Mouse (Mus musculus) lung, postnatal 0 days (tissue): ENCODE data around the gene Tvp23a. TPM values are rescaled to one million over a fixed set of nuclear protein-coding genes. Genes with fewer than 3 reads are reported as not detected.

Experiments
- ATAC-seq: fragments of 200-750 bp; cut with Nextera tagmentation; 2 replicates; pipeline ENCODE4 v1.8.0; 2017; ENCODE audit warnings: moderate library complexity
- DNase-seq: peaks from one replicate; pipeline ENCODE4 v3.0.0-alpha.2; 2016; ENCODE audit warnings: low spot score
- H3K27ac ChIP-seq: fragments of 300-500 bp; sonication (generic); 2 replicates; pipeline ENCODE4 v1.5.1; 2014; ENCODE audit warnings: antibody characterized with exemption, mild to moderate bottlenecking, low read length, mixed read lengths
- H3K27me3 ChIP-seq: fragments of 300-500 bp; sonication (generic); replicated peaks from 2 replicates; pipeline ENCODE4 v1.6.1; 2014; ENCODE audit warnings: low read length, mixed read lengths; ENCODE audit not compliant: insufficient read depth
- H3K36me3 ChIP-seq: fragments of 300-500 bp; sonication (generic); 2 replicates; pipeline ENCODE4 v1.6.1; 2014; ENCODE audit warnings: low read length, mixed read lengths; ENCODE audit not compliant: insufficient read depth
- H3K4me1 ChIP-seq: fragments of 300-500 bp; sonication (generic); 2 replicates; pipeline ENCODE4 v1.6.1; 2014; ENCODE audit warnings: antibody characterized with exemption, low read depth, low read length, mixed read lengths; ENCODE audit not compliant: insufficient read depth
- H3K4me2 ChIP-seq: fragments of 300-500 bp; sonication (generic); replicated peaks from 2 replicates; pipeline ENCODE4 v1.6.1; 2014; ENCODE audit warnings: low read depth, mild to moderate bottlenecking, low read length, moderate library complexity, mixed read lengths
- H3K4me3 ChIP-seq: fragments of 300-500 bp; sonication (generic); 2 replicates; pipeline ENCODE4 v1.5.1; 2014; ENCODE audit warnings: low read depth, low read length
- H3K9ac ChIP-seq: fragments of 300-500 bp; sonication (generic); replicated peaks from 2 replicates; pipeline ENCODE4 v1.6.1; 2014; ENCODE audit warnings: low read depth, mild to moderate bottlenecking
- H3K9me3 ChIP-seq: fragments of 300-500 bp; sonication (generic); 2 replicates; pipeline ENCODE4 v1.6.1; 2016; ENCODE audit warnings: low read length, mixed read lengths
- CTCF ChIP-seq: IDR thresholded peaks from 2 replicates; pipeline ENCODE4 v1.5.1; 2016; ENCODE audit warnings: antibody characterized with exemption, mild to moderate bottlenecking
- EP300 ChIP-seq: IDR thresholded peaks from 2 replicates; pipeline ENCODE4 v1.6.1; 2016; ENCODE audit warnings: antibody characterized with exemption, mild to moderate bottlenecking, control low read depth
- WGBS: fragments of 180-500 bp; shearing (Covaris S2); extraction: QIAGEN DNeasy Blood & Tissue Kit; methylation state at CpG from one replicate; pipeline ENCODE4 v1.1.7; 2014; 5-methylcytosine and 5-hydroxymethylcytosine counted together
- polyA plus RNA-seq: library from polyadenylated mRNA; unstranded; fragments of >200 nt; fragmentation: Nextera tagmentation; extraction: Ambion mirVana; gene quantifications from 2 replicates; pipeline ENCODE4 v1.2.1, GENCODE M21; 2015

Tvp23a gene
- polyA plus RNA-seq = 1.6 and 1.7 TPM in 2 replicates

DNA sequence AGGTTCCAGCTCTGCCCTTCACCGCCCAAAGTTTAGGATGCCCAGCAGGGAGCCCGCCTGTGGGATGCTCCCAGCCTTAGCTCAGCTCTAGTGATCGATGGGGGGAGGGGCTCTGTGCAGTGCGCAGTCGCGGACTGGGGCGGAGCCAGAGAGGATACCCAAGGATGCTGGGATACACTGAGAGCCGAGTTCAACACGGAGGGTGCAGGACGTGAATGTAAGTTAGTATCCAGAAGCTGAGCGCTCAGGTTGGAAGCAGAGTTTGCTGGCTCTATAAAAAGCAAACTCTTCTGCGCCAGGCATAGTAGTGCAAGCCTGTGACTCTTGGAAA is at the start of gene Tvp23a:
Gene Tvp23a, minus strand, starts transcription at position 99 of the 331 bp plus-strand sequence.
- ATAC-seq (peak; percentile 46; the same call in 1 of the 2 replicates), DNase-seq (peak; percentile 56)
- Histone ChIP-seq H3K4me2 (peak within 1 kb of the TSS; percentile 33), H3K4me1 (peaks cover 10% of the 10 kb centered on the region; the same call in 1 of the 2 replicates), H3K4me3 (no peak within 1 kb of the TSS), H3K27me3 (no peaks in the 10 kb centered on the region), H3K9ac (no peak within 1 kb of the TSS), H3K9me3 (no peaks in the 10 kb centered on the region), H3K27ac (no peak within 1 kb of the TSS), H3K36me3 (no peaks in the 10 kb centered on the region)
- no peak for TF ChIP-seq CTCF
- no peak for TF ChIP-seq EP300
- WGBS = 13% methylated on average over 12 of the region's 12 CpGs

DNA sequence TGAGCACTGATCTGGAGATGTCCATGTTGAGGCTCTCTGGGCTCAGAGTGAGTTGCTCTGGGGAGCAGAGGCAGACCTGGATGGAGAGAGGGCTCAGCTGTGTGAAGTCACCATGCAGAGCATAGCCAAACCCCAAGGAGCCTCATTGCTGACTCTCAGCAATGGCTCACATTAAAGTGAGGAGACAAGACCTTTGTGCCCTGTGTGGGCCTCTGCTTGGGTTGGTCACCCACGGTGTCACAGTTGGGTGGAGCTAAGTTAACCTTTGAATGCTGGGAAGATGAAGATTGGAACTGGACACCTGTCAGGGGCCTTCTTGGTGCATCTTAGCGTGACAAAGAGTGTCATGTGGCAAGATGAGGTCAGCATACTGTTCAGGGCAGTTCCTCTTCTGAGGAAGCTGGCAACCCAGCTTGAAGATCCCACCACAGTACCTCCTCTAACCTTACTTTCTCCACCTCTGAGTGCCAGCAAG is 48.7 kb upstream of the Tvp23a start:
- no peak for ATAC-seq
- DNase-seq = no peak
- H3K9me3 ChIP-seq = no peaks in the 10 kb centered on the region
- no peaks in the 10 kb centered on the region for H3K4me1 ChIP-seq
- H3K4me3 ChIP-seq = no peak overlapping the region
- H3K36me3 ChIP-seq = no peaks in the 10 kb centered on the region
- H3K9ac ChIP-seq = no peak overlapping the region
- H3K27me3 ChIP-seq = no peaks in the 10 kb centered on the region
- no peak overlapping the region for H3K27ac ChIP-seq
- WGBS = 54% methylated on average over 2 of the region's 2 CpGs
- TF ChIP-seq EP300 = no peak
- TF ChIP-seq CTCF = no peak
- no peak overlapping the region for H3K4me2 ChIP-seq

DNA sequence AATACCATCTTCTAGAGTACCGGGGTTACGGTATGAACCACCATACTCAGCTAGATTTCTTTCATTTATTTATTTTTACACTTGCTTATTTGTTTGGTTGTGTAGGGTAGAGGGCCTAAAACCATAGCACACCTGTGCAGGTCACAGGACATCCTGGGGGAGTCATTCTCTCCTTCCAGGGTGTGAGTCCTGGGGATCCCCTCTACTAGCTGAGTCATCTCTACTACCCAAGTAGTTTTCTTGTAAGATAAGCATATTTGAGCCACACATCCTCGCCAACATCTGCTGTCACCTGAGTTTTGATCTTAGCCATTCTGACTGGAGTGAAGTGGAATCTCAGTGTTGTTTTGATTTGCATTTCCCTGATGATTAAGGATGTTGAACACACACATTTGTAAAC is 45.4 kb upstream of the Tvp23a start:
- Histone ChIP-seq H3K4me3 (no peak overlapping the region), H3K9me3 (no peaks in the 10 kb centered on the region), H3K27ac (no peak overlapping the region), H3K36me3 (no peaks in the 10 kb centered on the region), H3K4me2 (no peak overlapping the region), H3K9ac (no peak overlapping the region), H3K27me3 (no peaks in the 10 kb centered on the region), H3K4me1 (no peaks in the 10 kb centered on the region)
- DNase-seq = no peak
- ATAC-seq = no peak
- WGBS = 76% methylated on average over 3 of the region's 3 CpGs
- no peak for TF ChIP-seq EP300

DNA sequence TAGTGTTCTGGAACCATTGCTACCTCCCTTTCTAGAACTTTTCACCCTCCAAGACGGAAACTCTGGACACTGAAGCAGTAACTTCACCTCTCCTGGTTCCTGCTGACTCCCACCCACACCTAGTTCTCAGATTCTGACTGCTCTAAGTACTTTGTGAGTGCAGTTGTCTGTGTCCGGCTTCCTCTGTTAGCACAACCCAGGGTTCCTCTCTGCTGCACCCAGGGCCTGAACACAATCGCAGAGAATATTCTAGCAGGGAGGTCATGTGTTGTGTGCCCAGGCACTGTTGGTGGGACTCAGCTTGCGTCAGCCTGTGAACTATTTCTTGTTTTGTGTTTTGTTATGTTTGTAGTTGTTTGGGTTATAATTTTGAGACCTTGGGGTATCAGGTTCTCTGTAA is 44.6 kb upstream of the Tvp23a start:
- Histone ChIP-seq H3K9ac (no peak overlapping the region), H3K4me1 (no peaks in the 10 kb centered on the region), H3K9me3 (no peaks in the 10 kb centered on the region), H3K27me3 (no peaks in the 10 kb centered on the region), H3K36me3 (no peaks in the 10 kb centered on the region), H3K4me2 (no peak overlapping the region), H3K27ac (no peak overlapping the region), H3K4me3 (no peak overlapping the region)
- ATAC-seq = no peak
- TF ChIP-seq EP300 = no peak
- WGBS = 74% methylated on average over 4 of the region's 4 CpGs
- no peak for DNase-seq

- TF ChIP-seq EP300 (no peak), CTCF (no peak)
- Histone ChIP-seq H3K9me3 (no peaks in the 10 kb centered on the region), H3K4me1 (no peaks in the 10 kb centered on the region), H3K4me3 (no peak overlapping the region), H3K4me2 (no peak overlapping the region), H3K27me3 (no peaks in the 10 kb centered on the region), H3K36me3 (no peaks in the 10 kb centered on the region), H3K9ac (no peak overlapping the region), H3K27ac (no peak overlapping the region)
- DNase-seq (no peak), ATAC-seq (no peak)
- 76% methylated on average over 18 of the region's 18 CpGs for WGBS
These were observed 43.5 kb upstream of the Tvp23a start for GRCm38 (mm10) chr16:10490503-10491150.

DNA sequence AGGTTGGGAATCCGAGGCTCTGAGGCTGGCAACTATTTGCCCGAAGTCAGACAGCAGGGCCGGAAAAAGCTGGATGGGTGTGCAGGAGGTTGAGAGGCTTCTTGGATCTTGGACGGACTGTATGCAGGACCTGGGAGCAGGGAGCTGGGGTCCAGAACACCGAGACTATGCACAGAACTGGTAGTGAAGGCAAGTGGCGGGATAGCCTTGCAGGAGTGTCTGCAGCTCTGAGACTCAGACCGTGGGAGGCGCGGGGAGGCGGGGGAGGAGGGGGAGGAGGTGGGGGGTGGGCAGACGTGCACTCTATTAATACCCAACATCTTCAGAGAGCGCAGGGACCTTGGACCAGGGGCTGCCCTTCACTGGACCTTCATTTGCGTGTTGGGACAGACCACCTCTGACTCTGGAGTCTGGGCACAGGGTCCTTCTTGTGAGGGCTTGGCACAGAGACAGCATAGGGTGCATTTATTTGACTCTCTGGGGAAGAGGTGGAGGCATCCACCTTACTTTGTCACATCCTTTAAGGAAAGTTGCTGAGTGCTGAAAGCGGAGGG is 42.8 kb upstream of the Tvp23a start:
- Histone ChIP-seq H3K4me1 (no peaks in the 10 kb centered on the region), H3K9me3 (no peaks in the 10 kb centered on the region), H3K27me3 (no peaks in the 10 kb centered on the region), H3K27ac (no peak overlapping the region), H3K4me3 (peak overlapping the region; percentile 24), H3K4me2 (peak overlapping the region; percentile 51), H3K9ac (0 out of 2 replicates have a peak overlapping the region, but pooled peaks have one; percentile 12), H3K36me3 (no peaks in the 10 kb centered on the region)
- ATAC-seq (no peak), DNase-seq (no peak)
- TF ChIP-seq CTCF = no peak
- TF ChIP-seq EP300 = no peak
- 16% methylated on average over 12 of the region's 14 CpGs for WGBS
